Mouse (Mus musculus) monocyte, adult 2 months (primary cell): ENCODE data around the gene Ube2l6.

Experiments used
- DNase-seq, 2 experiments: peaks; one replicate each; pipeline ENCODE4 v3.0.0; 2022; ENCODE audit warnings: low spot score in 2 of 2, low read depth in 1 of 2

Gene Ube2l6

GRCm38 (mm10) chr2:84837817-84838592, 39.4 kb downstream of the Ube2l6 start:
- no peak for DNase-seq

GRCm38 (mm10) chr2:84838593-84838949, 39.9 kb downstream of the Ube2l6 start, which contains the start of gene Slc43a1:
Slc43a1 (plus strand) TSS chr2:84838850.
- no peak for DNase-seq

- DNase-seq: no peak
Observed at GRCm38 (mm10) chr2:84838993-84839980, 40.7 kb downstream of the Ube2l6 start.

- DNase-seq: no peak
Observed at GRCm38 (mm10) chr2:84840016-84840747, 41.6 kb downstream of the Ube2l6 start.

GRCm38 (mm10) chr2:84840748-84841563, 42.3 kb downstream of the Ube2l6 start:
- DNase-seq: no peak

- no peak for DNase-seq
Observed at GRCm38 (mm10) chr2:84841905-84842304, 43.3 kb downstream of the Ube2l6 start.

- no peak for DNase-seq
Observed at GRCm38 (mm10) chr2:84843654-84844053, 45.0 kb downstream of the Ube2l6 start.

GRCm38 (mm10) chr2:84845226-84845625, 46.6 kb downstream of the Ube2l6 start:
- DNase-seq: no peak

- no peak for DNase-seq
Observed at GRCm38 (mm10) chr2:84850407-84851129, 51.9 kb downstream of the Ube2l6 start.

- DNase-seq: no peak
Observed at GRCm38 (mm10) chr2:84851130-84852040, 52.8 kb downstream of the Ube2l6 start.

- DNase-seq: no peak
Observed at GRCm38 (mm10) chr2:84855732-84856131, 57.1 kb downstream of the Ube2l6 start.

GRCm38 (mm10) chr2:84858551-84858950, 59.9 kb downstream of the Ube2l6 start:
- DNase-seq: no peak
